Mouse (Mus musculus) small intestine, adult 2 months (tissue): ENCODE data around the gene Paip2b.

Experiments used
- CTCF ChIP-seq: fragments of 200-500 bp; IDR thresholded peaks from 2 replicates; pipeline ENCODE4 v1.5.1; 2012; ENCODE audit warnings: low read depth, mild to moderate bottlenecking, control low read depth, inconsistent platforms, low read length, moderate library complexity, mixed read lengths; ENCODE audit not compliant: insufficient replicate concordance, insufficient read length; ENCODE audit errors: extremely low read depth
- POLR2A ChIP-seq: fragments of 200-500 bp; IDR thresholded peaks from 2 replicates; pipeline ENCODE4 v1.6.1; 2012; ENCODE audit warnings: low read depth, mild to moderate bottlenecking, control low read depth, inconsistent platforms, low read length, moderate library complexity

DNA sequence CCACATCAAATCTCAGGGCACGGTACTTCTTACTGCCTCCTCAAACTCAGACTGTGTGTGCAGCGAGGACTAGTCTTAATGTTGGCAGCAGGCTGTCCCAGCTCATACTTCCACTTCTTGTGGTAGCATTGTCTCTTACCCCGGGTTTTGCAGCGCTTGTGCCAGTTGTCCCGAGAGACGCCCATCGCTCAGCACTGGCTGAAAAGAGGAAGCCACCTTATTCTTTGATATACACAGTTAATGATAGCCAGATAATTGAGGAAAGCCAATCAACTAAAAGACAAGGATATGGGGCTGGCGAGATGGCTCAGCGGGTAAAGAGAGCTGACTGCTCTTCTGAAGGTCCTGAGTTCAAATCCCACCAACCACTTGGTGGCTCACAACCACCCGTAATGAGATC lies 13.4 kb upstream of the Paip2b start:
- TF ChIP-seq CTCF (no peak), POLR2A (no peak)
